Mouse (Mus musculus) heart, embryonic 16.5 days (tissue): ENCODE data around the gene Arhgap17. TPM values are rescaled to one million over a fixed set of nuclear protein-coding genes. Genes with fewer than 3 reads are reported as not detected.

Experiments
- ATAC-seq: fragments of 200-750 bp; cut with Nextera tagmentation; replicated peaks from 2 replicates; pipeline ENCODE4 v1.8.0; 2017; ENCODE audit warnings: moderate number of reproducible peaks; ENCODE audit not compliant: insufficient read depth, low FRiP score; ENCODE audit errors: extremely low read depth
- H3K27ac ChIP-seq: fragments of 300-500 bp; sonication (generic); 2 replicates; pipeline ENCODE4 v1.5.1; 2014; ENCODE audit warnings: mild to moderate bottlenecking, low read length, control low read depth, moderate library complexity
- H3K27me3 ChIP-seq: fragments of 300-500 bp; sonication (generic); 2 replicates; pipeline ENCODE4 v1.6.1; 2014; ENCODE audit warnings: low read length, mixed read lengths; ENCODE audit not compliant: control insufficient read depth, insufficient read depth
- H3K36me3 ChIP-seq: fragments of 300-500 bp; sonication (generic); 2 replicates; pipeline ENCODE4 v1.6.1; 2014; ENCODE audit not compliant: control insufficient read depth, insufficient read depth
- H3K4me1 ChIP-seq: fragments of 300-500 bp; sonication (generic); 2 replicates; pipeline ENCODE4 v1.6.1; 2014; ENCODE audit warnings: low read length, mixed read lengths; ENCODE audit not compliant: control insufficient read depth, insufficient read depth
- H3K4me2 ChIP-seq: fragments of 300-500 bp; sonication (generic); 2 replicates; pipeline ENCODE4 v1.6.1; 2014; ENCODE audit warnings: low read depth, mild to moderate bottlenecking, control low read depth, low read length
- H3K4me3 ChIP-seq: fragments of 300-500 bp; sonication (generic); 2 replicates; pipeline ENCODE4 v1.5.1; 2014; ENCODE audit warnings: mild to moderate bottlenecking, control low read depth, low read length
- H3K9ac ChIP-seq: fragments of 300-500 bp; sonication (generic); 2 replicates; pipeline ENCODE4 v1.6.1; 2014; ENCODE audit warnings: low read length, control low read depth
- H3K9me3 ChIP-seq: fragments of 300-500 bp; sonication (generic); replicated peaks from 2 replicates; pipeline ENCODE4 v1.6.1; 2016; ENCODE audit warnings: low read length; ENCODE audit not compliant: control insufficient read depth
- WGBS: fragments of 180-500 bp; shearing (Covaris S2); extraction: QIAGEN DNeasy Blood & Tissue Kit; methylation state at CpG from one replicate; pipeline ENCODE4 v1.1.7; 2014; 5-methylcytosine and 5-hydroxymethylcytosine counted together
- polyA plus RNA-seq: library from polyadenylated mRNA; unstranded; fragments of >200 nt; fragmentation: Nextera tagmentation; extraction: Ambion mirVana; gene quantifications from 2 replicates; pipeline ENCODE4 v1.2.1, GENCODE M21; 2015

The Arhgap17 gene
- polyA plus RNA-seq, 1 experiment from 2014 or later: 15.1 TPM

DNA sequence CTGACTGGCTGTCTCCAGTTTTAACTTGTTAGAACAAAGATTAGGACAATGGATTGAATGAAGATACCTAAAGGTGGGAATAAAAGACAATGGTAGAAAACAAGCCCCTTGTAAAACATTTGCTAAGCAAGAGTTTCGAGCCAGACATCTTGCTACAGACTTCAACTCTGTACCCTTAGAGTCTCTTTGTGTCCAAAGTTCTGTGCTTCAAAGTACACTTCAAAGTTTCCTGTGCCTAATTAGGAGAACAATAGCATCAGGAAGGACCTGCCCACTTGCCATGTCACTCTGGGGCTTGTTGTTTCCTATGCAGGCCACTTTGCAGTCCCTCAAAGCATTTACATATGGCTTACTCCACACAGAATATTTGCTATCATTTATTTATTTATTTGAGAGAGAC lies 33.4 kb downstream of the Arhgap17 start:
- 53% methylated on average over 1 of the region's 1 CpGs for WGBS
- no peaks in the 10 kb centered on the region for H3K9me3 ChIP-seq
- H3K4me1 ChIP-seq: peaks cover 40% of the 10 kb centered on the region
- ATAC-seq: peak; percentile 54; the same call in 1 of the 2 replicates
- no peaks in the 10 kb centered on the region for H3K27me3 ChIP-seq
- no peak overlapping the region for H3K4me3 ChIP-seq
- H3K9ac ChIP-seq: no peak overlapping the region
- no peaks in the 10 kb centered on the region for H3K36me3 ChIP-seq
- peak overlapping the region; percentile 79 for H3K27ac ChIP-seq
- peak overlapping the region; percentile 2 for H3K4me2 ChIP-seq

DNA sequence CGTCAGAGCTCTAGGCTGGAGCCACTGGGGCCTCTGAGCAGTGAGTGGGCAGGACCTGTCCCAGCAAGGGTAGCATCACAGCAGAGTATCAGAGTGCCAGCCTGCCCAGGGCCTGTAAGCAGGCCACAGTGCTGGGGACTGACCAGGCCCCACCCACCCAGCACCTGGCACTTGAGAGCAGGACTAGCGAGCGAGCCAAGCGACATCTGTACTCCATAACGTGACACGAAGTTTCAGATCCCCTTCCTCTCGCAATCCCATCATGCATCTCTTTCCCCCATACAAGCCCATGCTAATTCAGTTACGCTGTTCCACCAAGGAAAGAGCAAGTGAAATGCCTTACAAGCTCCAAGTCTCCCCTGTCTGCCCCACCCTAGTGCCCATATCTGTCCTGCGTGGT lies 39.2 kb downstream of the Arhgap17 start:
- no peak overlapping the region for H3K4me3 ChIP-seq
- H3K9me3 ChIP-seq: no peaks in the 10 kb centered on the region
- no peak overlapping the region for H3K4me2 ChIP-seq
- H3K4me1 ChIP-seq: peaks cover 27% of the 10 kb centered on the region
- ATAC-seq: no peak
- no peak overlapping the region for H3K9ac ChIP-seq
- no peaks in the 10 kb centered on the region for H3K27me3 ChIP-seq
- 0 out of 2 replicates have a peak, but pooled peaks cover 3% of the 10 kb centered on the region for H3K36me3 ChIP-seq
- no peak overlapping the region for H3K27ac ChIP-seq
- 79% methylated on average over 9 of the region's 9 CpGs for WGBS

- Histone ChIP-seq H3K27me3 (no peaks in the 10 kb centered on the region), H3K9me3 (no peaks in the 10 kb centered on the region), H3K4me2 (no peak overlapping the region), H3K4me1 (peaks cover 28% of the 10 kb centered on the region), H3K27ac (no peak overlapping the region), H3K9ac (no peak overlapping the region; the same call in 1 of the 2 replicates), H3K36me3 (peaks cover 6% of the 10 kb centered on the region; the same call in 1 of the 2 replicates), H3K4me3 (no peak overlapping the region)
- 50% methylated on average over 4 of the region's 4 CpGs for WGBS
- no peak for ATAC-seq
Observed at GRCm38 (mm10) chr7:123327909-123328308, 41.8 kb downstream of the Arhgap17 start.

DNA sequence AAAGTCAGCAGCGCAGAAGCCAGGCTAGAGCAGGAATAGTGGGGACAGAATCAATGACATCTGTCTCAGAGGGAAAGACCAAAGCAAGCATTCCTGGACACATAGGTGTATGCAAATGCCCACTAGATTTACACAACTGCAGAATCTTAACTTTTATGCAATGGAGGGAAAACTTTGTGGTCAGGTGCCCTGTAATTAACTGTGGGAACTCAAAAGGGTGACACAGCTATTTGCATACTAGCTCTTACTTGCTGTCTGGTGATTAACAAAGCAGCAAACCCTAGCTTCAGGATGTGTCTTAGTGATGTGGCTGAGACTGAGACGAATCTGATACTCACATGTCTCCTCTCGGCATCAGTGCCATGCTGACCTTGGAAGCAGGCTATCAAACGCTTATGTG lies 42.8 kb downstream of the Arhgap17 start:
- Histone ChIP-seq H3K4me2 (no peak overlapping the region), H3K9me3 (no peaks in the 10 kb centered on the region), H3K9ac (no peak overlapping the region), H3K4me1 (peaks cover 28% of the 10 kb centered on the region), H3K27me3 (no peaks in the 10 kb centered on the region), H3K27ac (no peak overlapping the region), H3K4me3 (no peak overlapping the region), H3K36me3 (peaks cover 7% of the 10 kb centered on the region)
- WGBS: 57% methylated on average over 4 of the region's 4 CpGs
- ATAC-seq: no peak

- Histone ChIP-seq H3K9me3 (no peaks in the 10 kb centered on the region), H3K27ac (no peak overlapping the region), H3K4me1 (peaks cover 28% of the 10 kb centered on the region), H3K4me2 (no peak overlapping the region), H3K36me3 (peaks cover 16% of the 10 kb centered on the region), H3K4me3 (no peak overlapping the region), H3K27me3 (no peaks in the 10 kb centered on the region), H3K9ac (no peak overlapping the region)
- 79% methylated on average over 5 of the region's 5 CpGs for WGBS
- ATAC-seq: no peak
Observed at GRCm38 (mm10) chr7:123326062-123326461, 43.7 kb downstream of the Arhgap17 start.

DNA sequence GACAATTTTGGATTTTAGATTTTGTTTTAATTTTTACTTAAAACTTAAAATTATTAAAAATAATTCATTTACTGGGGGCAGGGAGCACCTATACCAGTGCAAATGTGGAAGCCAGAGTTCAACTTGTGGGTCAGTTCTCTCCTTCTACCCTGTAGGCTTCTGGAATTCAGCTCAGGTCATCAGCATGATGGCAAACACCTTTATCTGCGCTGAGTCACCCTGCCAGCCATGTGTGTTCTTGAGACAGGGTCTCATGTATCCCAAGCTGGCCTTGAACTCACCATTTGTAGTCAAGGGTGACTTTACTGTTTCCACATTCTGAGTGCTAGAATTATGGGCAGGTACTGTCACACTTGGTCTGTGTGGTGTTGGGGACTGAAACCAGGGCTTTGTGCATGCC lies 45.6 kb downstream of the Arhgap17 start:
- peaks cover 27% of the 10 kb centered on the region for H3K36me3 ChIP-seq

DNA sequence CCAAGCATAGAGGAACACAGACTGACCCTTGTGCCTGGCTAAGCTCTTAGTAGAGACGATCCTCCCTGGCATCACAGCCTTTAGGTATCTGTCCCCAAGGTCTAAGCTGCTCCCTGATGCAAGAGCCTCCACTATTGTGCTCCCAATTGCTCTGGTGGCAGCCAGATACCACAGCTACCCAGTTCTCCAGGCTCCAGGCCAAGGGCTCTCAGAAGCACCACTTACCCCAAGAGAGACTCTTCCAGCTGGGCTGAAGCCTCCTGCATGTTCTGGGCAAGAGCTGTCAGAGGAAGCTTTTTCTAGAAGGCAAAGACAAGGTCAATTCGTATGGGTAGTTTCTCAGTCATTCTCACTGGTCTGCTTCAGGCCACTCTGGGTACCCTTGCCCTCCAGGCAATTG lies 46.3 kb downstream of the Arhgap17 start:
- H3K4me3 ChIP-seq: no peak overlapping the region
- H3K9ac ChIP-seq: no peak overlapping the region
- H3K9me3 ChIP-seq: no peaks in the 10 kb centered on the region
- H3K27me3 ChIP-seq: no peaks in the 10 kb centered on the region
- H3K4me2 ChIP-seq: no peak overlapping the region
- peaks cover 26% of the 10 kb centered on the region for H3K4me1 ChIP-seq
- H3K36me3 ChIP-seq: peaks cover 33% of the 10 kb centered on the region
- ATAC-seq: peak; percentile 54
- whole genome bisulfite sequencing: 44% methylated on average over 2 of the region's 2 CpGs
- peak overlapping the region; percentile 43; the same call in 1 of the 2 replicates for H3K27ac ChIP-seq

More for the DNA sequence above, 45.6 kb downstream of the Arhgap17 start:
- Histone ChIP-seq H3K9me3 (no peaks in the 10 kb centered on the region), H3K9ac (no peak overlapping the region), H3K27ac (no peak overlapping the region), H3K4me3 (no peak overlapping the region), H3K4me2 (no peak overlapping the region), H3K27me3 (no peaks in the 10 kb centered on the region), H3K4me1 (peaks cover 28% of the 10 kb centered on the region)
- ATAC-seq: no peak
- WGBS: 81% methylated on average over 1 of the region's 1 CpGs

- H3K4me3 ChIP-seq: no peak overlapping the region
- no peaks in the 10 kb centered on the region for H3K27me3 ChIP-seq
- no peak overlapping the region for H3K9ac ChIP-seq
- ATAC-seq: peak; percentile 28
- peaks cover 18% of the 10 kb centered on the region for H3K4me1 ChIP-seq
- no peak overlapping the region for H3K27ac ChIP-seq
- H3K36me3 ChIP-seq: peaks cover 40% of the 10 kb centered on the region
- H3K4me2 ChIP-seq: no peak overlapping the region
- 74% methylated on average over 13 of the region's 13 CpGs for WGBS
- H3K9me3 ChIP-seq: no peaks in the 10 kb centered on the region
Observed at GRCm38 (mm10) chr7:123322452-123323121, 47.1 kb downstream of the Arhgap17 start.

GRCm38 (mm10) chr7:123312738-123313137 lies 57.0 kb downstream of the Arhgap17 start:
- no peaks in the 10 kb centered on the region for H3K9me3 ChIP-seq
- 67% methylated on average over 3 of the region's 3 CpGs for WGBS
- H3K27ac ChIP-seq: no peak overlapping the region
- H3K27me3 ChIP-seq: no peaks in the 10 kb centered on the region
- H3K36me3 ChIP-seq: peaks cover 15% of the 10 kb centered on the region; the same call in 1 of the 2 replicates
- H3K9ac ChIP-seq: no peak overlapping the region
- no peak for ATAC-seq
- no peak overlapping the region for H3K4me2 ChIP-seq
- H3K4me3 ChIP-seq: no peak overlapping the region
- H3K4me1 ChIP-seq: no peaks in the 10 kb centered on the region
